22 mouse cellular contexts compared by ENCODE assay signal in genomic region chr1:121012126-121012525, GRCm38 (mm10).
DNase-seq lines count a peak whose midpoint lies in the region; ATAC-seq and TF ChIP-seq lines count a peak whose summit lies in the region.
"Had no signal": no experiment of that assay in that cellular context is flagged by ENCODE, and none has a peak within 500 bp of the region (broad histone marks: within the 10 kb centered on the region; RNA-seq: fewer than 3 reads in every experiment).

No protein-coding gene starts in this region.

- H3K4me3 ChIP-seq in liver, embryonic 12.5 days = no peak overlapping the region
- no peak overlapping the region for H3K4me3 ChIP-seq in left cerebral cortex, adult 2 months
- H3K4me3 ChIP-seq: embryonic facial prominence, embryonic 13.5 days; embryonic facial prominence, embryonic 15.5 days; forebrain, embryonic 13.5 days; forebrain, embryonic 15.5 days had no signal

- H3K27me3 ChIP-seq in liver, embryonic 12.5 days (replicated peaks) = no peaks in the 10 kb centered on the region
- H3K27me3 ChIP-seq: embryonic facial prominence, embryonic 13.5 days; embryonic facial prominence, embryonic 15.5 days; forebrain, embryonic 13.5 days; forebrain, embryonic 15.5 days; Patski had no signal

- no peak overlapping the region for H3K4me2 ChIP-seq in liver, embryonic 12.5 days
- H3K4me2 ChIP-seq: embryonic facial prominence, embryonic 13.5 days; embryonic facial prominence, embryonic 15.5 days; forebrain, embryonic 13.5 days; forebrain, embryonic 15.5 days had no signal

- H3K27ac ChIP-seq in liver, embryonic 12.5 days = no peak overlapping the region
- H3K27ac ChIP-seq in left cerebral cortex, adult 2 months = no peak overlapping the region
- H3K27ac ChIP-seq: embryonic facial prominence, embryonic 13.5 days; embryonic facial prominence, embryonic 15.5 days; forebrain, embryonic 13.5 days; forebrain, embryonic 15.5 days had no signal

- TF ChIP-seq CTCF in left cerebral cortex, adult 2 months (IDR thresholded peaks at IDR 0.05) = no peak

- H3K4me1 ChIP-seq in liver, embryonic 12.5 days = no peaks in the 10 kb centered on the region
- H3K4me1 ChIP-seq: forebrain, embryonic 13.5 days; forebrain, embryonic 15.5 days had no signal

- no peak overlapping the region for H3K9ac ChIP-seq in liver, embryonic 12.5 days
- H3K9ac ChIP-seq: embryonic facial prominence, embryonic 13.5 days; embryonic facial prominence, embryonic 15.5 days; forebrain, embryonic 13.5 days; forebrain, embryonic 15.5 days; forebrain, postnatal 0 days had no signal

- no peaks in the 10 kb centered on the region; the same call in 1 of the 2 replicates for H3K9me3 ChIP-seq in liver, embryonic 12.5 days (replicated peaks)
- H3K9me3 ChIP-seq: forebrain, embryonic 15.5 days had no signal

- intact Hi-C loops in left cerebral cortex, adult 2 months (cut with DNase I) = no loop called here

- ATAC-seq in liver, embryonic 12.5 days = no peak
- ATAC-seq: activated CD4-positive, CD25-positive, alpha-beta regulatory T cell, adult 4 months; forebrain, embryonic 13.5 days; forebrain, embryonic 15.5 days; forebrain, postnatal 0 days; Patski had no signal

- H3K36me3 ChIP-seq in liver, embryonic 12.5 days = no peaks in the 10 kb centered on the region
- H3K36me3 ChIP-seq: embryonic facial prominence, embryonic 13.5 days; embryonic facial prominence, embryonic 15.5 days; forebrain, embryonic 15.5 days had no signal

- DNase-seq in 3T3-L1 (ENCODE audit: low read depth, low spot score) = peak; percentile 70
- peak; percentile 1 for DNase-seq in brain, adult 2 months (ENCODE audit: low read depth, low spot score)
- no peak for DNase-seq in left cerebral cortex, adult 2 months (ENCODE audit: extremely low spot score in 1 of 2, low spot score in 2 of 2)
- DNase-seq in kidney, postnatal 25 days = no peak
- DNase-seq: adrenal gland, adult 8-10 months; adrenal gland, postnatal 14 days; adrenal gland, postnatal 36 days; cerebellum, adult 11 months; cerebellum, adult 18-20 months; cerebellum, adult 8-10 months; cerebellum, adult 9-11 months; cerebellum, postnatal 14 days; cerebellum, postnatal 36 days; embryo, embryonic 11 days; forebrain, postnatal 0 days had no signal

Comparison
In these comparisons a context has a peak if more than half of its experiments do, and no peak if none do; other contexts are left out.
1. DNase-seq: peak in 3T3-L1 (single experiment) and brain, adult 2 months (single experiment); none in left cerebral cortex, adult 2 months (0 of 2) and kidney, postnatal 25 days (0 of 2).